Mouse (Mus musculus): ENCODE data around the gene Spon2.
A peak's percentile ranks its signal among the peaks of the same experiment; 100 is the strongest.

Spon2 gene

DNA sequence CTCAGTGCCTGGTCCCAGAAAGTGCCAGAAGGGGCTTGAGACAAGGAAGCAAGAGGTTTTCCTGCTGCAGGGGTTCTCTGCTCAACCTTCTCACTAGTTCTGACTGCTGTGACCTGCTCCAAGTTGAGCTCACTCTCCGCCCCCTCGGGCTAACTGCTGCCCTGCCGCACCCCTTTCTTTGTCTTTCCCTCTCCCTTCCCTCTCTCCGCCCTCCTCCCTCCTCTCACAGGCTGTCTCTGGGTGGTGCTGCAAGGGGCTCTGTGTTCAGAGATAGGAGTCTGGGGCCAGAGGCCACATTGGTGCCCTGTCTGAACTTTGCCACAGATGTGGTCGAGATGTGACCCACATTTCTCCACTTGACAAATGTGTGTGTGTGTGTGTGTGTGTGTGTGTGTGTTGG lies at the start of gene Spon2:
Gene Spon2, minus strand, starts transcription at position 375 of the 400 bp plus-strand sequence.
- peak; percentile 44 for DNase-seq (ENCODE audit: low spot score)

DNA sequence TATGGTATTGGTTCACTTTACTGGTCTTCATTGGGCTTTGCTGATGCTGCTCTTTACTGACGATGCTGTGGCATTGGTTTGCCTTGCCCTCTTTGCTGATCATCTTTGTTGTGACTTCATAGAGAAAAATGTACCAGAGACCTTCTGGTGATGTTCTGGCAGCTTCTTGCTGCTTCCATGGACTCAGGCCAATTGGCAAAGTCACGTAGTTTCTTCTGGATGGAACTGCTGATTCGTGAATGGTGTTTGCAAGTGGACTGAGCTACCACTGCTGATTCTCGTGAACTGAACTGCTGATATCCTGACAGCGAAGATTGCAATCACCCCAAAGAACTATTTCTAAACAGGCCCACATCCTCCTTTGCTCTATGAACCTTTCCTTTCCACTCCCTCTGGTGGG lies 36.2 kb upstream of the Spon2 start:
- DNase-seq (ENCODE audit: low spot score) = no peak

DNA sequence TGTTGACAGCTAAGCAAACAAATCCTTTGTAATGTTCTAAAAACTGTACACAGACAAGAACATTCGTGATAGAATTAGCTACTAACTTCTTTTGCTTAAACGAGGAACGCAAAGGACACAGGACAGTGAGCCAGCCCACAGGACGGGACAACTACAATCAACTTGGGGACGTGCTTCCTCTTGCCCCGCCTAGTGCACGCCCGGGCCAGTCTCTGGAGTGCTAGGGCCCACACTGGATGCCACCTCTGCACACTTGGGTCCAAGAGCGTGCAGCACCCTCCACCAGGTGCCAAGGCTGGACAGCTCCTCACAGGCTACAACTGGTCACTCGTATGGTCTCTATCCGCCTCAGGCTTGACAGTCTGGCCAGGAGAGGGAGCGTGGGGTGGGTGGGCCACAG lies 29.9 kb upstream of the Spon2 start:
- DNase-seq (ENCODE audit: low spot score) = no peak

DNA sequence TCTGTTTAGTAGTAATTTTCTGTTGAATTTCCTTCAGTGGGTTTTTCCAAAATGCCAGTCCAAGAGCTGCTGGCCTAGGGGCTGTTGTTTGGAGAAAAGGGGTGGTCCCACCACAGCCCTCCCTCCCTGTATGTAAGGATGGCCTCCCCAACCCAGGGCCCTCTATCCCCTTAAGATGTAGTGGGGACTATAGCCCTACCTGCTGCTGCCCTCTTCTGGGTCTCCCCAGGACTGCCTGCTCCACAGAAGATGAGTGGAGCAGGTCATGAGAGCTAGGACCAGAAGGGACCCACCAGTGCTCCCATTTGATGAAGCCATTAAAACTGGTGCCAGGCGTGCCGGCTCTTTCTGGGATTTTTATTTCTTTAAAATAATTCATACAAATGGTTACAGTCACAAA lies 29.1 kb upstream of the Spon2 start:
- no peak for DNase-seq (ENCODE audit: low spot score)

DNA sequence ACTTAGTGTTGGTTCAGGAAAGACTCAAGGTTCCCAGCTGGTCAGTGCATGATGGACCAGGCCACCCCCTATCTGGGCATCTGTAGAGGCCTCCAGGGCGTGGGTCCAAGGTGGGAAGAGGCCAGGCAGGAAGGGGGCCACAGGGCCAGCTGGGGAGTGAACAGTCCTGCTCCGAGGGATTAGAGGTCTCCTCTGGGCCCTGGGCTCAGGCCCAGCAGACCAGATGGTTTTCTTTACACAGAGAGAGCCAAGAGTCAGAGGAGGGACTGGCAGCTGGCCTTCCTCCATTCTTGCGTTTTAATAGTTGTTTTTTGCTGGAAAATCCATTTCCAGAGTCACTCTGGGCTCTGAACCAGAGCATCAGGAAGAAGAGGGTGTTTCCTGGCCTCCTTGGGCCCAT lies 27.4 kb upstream of the Spon2 start:
- no peak for DNase-seq (ENCODE audit: low spot score)

DNA sequence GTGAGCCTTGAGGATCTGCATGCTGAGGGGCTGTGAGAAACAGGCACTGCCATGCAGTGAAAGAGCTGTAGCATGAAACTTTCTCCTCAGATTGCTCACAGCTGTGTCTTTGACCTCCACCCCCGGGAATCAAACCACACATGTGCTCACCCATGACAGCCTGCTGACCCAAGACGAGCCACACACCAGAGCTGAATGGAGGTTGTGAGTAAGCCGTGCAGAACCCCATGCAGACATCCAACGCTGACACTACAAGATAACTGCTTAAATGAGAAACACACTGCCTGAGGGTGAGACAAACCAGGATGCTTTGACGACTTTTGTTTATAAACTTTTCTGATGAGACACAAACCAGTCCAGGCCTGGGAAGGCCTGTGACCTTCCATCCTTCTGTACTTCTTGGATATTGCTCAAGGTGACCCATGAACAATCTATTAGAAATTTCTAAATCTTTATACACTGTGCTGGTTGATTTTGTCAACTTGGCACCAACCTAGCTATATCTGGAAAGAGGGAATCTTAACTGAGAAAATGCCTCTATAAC lies 26.2 kb upstream of the Spon2 start:
- no peak for DNase-seq (ENCODE audit: low spot score)

DNA sequence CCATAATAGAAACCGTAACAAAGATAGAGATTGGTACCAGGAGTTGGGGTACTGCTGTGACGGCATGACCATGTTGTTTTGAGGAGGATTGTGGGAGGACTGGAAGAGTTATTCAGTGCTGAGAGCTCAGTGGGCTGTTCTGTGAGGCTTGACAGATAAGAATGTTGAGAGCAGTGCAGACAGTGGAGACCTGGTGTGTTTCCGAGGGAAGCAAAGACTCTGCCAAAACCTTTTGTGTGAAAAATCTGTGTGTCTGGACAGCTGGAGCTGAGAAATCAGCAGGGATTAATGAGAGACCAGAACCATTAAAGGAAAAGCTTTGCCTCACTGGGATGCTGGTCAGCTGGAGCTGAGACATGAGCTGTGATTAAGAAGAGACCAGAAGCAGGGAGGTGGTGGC lies 21.7 kb upstream of the Spon2 start:
- DNase-seq (ENCODE audit: low spot score) = no peak

DNA sequence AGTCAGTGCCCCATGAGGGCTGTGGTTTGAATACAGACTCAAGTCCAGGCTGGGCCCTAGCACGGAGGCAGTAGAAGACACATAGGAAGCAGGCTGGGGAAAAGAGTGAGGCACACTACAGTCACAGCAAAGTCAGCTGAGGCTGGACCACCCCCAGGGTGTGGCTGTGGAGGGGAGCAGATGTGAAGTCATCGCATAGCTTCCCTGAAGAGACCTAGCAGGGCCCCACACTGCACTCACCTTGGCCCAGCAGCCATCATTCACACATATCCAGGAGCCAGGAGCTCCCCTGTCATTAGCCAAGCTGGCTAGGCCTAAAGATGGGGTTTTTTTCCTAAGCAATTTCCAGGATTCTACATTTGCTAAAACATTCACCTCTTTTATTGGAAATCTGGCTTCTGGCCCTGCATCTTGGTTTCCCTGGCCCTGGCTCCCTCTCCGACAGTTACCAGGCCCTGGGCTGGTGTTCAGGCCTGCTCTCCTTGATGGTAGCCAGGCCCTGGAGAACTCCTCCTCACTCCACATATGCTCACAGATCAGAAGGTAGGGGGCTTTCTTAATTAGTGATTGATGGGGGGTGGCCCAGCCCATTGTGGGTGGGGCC lies 21.0 kb upstream of the Spon2 start:
- no peak for DNase-seq (ENCODE audit: low spot score)

DNA sequence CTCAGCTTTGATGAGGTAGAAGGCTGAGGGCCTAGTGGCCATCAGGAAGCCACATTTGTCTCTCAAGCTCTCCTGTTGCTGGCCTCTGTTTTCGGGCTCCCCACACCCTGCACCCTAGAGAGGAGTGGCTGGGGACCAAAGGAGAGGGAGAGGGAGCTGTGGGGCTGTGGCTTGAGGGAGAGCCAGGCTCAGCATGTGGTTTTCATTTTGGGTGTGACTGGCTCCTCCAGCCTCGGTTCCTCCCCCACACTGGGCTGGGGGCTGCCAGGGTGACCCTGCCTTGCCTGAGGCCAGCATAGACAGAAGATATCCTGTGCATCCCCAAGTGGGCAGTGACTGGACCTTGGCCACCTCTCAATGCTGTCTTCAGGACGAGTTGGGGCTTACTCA lies 20.0 kb upstream of the Spon2 start:
- no peak for DNase-seq (ENCODE audit: low spot score)

DNA sequence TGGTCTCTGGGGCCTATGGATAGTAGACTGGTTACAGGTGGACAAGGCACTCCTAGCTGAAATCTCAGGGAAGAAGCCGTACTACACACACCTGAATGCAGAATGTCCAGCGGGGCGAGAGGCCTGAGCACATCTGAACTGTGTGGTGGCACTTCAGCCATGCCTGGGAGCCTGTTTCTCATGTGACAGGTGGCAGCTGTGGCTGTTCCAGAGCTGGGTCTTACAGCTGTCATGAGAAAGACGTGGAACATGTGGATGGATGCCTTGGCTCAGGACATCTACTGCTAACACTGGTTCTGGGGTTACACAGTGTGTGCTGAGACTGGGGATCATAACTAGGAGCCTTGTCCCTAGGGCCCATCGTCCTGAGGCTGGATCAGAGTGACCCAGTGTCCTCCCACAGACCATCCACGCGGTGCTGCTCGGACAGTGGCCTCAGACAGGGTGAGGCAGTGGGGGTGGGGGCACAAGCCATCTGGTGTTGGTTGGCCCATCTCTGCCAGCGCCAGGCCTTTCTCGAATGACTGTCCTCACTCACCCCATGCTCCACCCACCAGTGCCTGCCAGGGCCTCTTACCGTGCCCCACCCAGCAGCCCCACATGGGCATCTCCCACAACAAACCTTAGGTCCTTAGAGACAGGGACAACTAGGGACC lies 19.5 kb upstream of the Spon2 start:
- DNase-seq (ENCODE audit: low spot score) = no peak

DNA sequence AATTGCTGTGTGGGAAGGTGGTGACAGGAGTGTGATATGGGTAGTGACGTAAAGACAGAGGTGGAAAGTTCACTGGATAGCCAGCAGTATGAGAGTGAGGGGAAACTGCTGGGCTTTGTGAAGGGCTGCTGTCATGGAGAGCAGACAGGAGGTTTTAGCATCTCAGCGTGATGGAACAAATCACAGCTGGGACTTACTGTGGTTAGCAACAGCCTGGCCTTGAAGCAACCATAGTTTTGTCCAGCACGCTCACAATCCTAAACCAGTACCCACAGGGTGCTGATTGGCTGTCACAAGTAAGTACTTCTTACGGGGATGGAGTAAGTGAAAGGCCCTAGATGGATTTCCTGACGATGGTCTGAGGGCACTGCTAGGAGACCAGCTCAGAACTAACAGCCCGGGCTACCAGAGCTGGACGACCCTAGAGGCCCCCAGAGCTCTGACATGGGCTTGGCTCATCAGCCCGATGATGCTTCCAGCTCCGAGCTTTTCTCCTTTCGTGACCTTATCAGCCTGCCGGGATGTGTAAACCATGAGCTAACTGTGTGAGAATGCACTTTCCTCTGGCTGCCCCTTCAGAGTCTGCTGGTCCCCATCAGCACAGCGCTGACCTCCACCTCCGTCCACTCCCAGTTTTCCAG lies 16.3 kb upstream of the Spon2 start:
- DNase-seq (ENCODE audit: low spot score) = no peak

DNA sequence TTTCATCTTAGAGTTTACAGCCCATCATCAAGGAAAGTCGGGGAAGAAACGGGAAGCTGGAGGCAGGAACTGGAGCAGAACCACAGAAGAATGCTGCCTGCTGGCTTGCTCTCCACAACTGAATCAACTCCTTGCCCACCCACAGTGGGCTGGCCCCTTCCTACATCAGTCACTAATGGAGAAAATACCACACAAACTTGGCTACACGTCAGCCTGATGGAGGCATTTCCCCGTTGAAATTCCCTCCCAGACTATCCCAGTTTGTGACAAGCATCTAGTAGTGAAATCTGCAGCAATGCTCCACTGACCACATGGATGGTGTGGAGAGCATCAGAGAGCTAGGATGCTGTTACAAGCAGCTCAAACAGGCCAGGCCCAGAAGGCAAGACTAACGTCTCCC lies 14.5 kb upstream of the Spon2 start:
- DNase-seq (ENCODE audit: low spot score) = no peak

DNA sequence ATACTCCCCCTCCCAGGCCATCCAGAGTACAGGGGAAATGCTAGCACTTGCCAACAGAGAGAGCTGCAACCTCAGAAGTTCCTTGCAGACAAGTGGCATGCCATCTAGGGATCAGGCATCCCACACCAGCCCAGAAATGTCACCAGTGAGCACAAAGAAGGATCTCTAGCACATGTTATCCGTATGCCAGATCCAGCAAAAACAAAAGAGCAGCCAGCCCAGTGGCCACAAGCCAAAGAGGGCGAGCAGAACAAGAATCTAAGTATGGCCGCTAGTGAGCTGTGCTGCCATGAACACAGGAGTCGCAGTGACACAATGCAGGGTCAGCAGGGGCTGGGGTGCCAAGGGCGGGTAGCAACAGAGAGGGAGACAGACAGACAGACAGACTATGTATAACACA lies 12.0 kb upstream of the Spon2 start:
- no peak for DNase-seq (ENCODE audit: low spot score)

DNA sequence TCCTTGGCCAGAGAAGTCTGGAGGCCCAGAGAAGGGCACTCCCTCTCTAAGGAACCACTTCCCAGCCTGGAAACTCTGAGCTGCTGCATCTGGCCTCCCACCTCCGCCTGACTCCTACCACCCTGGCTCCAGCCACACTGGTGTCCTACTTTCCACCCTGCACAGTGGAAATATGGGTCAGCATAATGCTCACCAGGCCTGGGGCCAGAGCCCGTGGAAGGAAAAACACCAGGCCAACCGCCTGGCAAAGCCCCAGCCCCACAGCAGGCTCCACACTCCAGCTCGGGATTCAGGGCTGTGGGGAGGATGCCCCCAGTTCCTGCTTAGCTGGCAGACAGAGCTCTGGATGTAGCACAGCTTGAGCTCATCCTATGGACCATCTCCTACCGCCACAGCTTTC lies 10.2 kb upstream of the Spon2 start:
- no peak for DNase-seq (ENCODE audit: low spot score)

DNA sequence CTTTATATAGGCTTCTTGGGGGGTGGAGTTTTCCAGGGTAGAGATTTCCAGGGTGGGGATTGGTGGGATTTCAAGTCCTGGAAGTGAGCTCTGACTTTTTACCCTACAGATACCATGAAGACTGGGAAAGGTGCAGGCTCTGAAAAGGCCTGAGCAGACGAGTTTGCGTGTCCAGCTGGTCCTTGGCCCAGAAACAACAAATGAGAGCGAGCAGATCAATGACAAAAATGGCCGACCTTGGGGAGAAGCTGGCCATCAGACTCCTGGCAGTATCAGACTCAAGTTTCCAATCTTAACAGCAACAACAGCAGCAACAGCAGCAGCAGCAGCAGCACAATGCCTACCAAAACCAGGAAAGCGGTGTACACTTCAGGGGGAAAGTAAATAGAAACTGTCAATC lies 7.4 kb upstream of the Spon2 start:
- DNase-seq (ENCODE audit: low spot score) = no peak

DNA sequence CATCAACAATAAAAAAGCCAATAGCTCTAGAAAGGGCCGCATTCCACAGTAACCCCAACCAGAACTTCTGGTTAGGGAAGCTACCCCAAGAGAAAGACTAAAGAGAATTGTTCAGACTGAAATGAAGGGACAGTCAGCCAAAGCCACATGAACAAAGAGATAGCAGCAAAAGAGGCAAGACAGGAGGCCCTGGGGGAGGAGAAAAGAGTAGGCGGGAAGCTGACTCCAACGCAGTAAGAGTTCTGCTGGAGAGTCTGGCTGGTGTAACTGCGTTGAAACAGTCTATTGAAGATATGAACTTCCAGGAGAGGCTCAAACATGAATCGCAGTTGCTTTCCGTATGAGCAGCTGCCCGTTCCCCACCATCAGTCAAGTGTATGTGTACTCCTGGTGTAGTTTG lies 6.2 kb upstream of the Spon2 start:
- no peak for DNase-seq (ENCODE audit: low spot score)

DNA sequence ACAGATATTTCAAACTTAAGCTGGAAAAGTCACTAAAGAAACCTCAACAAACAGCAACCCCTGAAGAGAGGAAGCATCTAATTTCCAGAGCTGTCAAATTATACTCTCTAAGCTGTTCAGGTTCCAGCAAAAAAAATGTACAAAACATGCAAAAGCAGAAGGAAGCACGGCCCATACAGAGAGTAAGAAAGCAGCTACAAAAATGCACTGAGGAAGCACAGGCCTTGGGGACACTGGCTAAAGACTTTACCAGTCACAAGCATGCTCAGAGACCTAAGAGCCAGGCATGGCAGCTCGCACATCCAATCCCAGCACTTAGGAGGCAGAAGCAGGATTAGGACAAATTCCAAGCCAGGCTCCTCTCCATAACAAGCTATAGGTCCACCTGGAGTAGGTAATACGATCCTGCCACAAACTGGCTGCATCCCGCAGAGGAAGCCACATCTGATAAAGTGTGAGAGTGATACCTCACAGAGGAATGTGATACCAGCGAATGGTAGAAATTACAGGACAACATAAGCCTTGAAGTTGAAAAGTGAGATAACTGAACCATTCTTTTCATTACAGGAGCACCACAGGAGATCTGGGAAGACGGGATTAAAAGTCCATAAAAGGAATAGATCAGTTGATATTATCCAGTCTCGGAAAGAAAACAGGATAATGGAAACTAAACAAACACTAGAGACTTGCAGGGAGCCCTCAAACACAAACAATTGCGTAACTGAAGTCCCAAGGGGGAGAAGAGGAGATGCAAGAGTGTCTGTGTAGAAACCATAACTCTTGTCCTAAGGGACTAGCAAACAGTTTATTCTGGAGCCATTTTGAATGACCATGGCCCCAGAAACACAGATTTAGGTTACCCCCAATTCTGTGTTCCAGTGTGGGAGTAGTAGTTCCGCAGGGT lies 4.8 kb upstream of the Spon2 start:
- DNase-seq (ENCODE audit: low spot score) = peak; percentile 26

DNA sequence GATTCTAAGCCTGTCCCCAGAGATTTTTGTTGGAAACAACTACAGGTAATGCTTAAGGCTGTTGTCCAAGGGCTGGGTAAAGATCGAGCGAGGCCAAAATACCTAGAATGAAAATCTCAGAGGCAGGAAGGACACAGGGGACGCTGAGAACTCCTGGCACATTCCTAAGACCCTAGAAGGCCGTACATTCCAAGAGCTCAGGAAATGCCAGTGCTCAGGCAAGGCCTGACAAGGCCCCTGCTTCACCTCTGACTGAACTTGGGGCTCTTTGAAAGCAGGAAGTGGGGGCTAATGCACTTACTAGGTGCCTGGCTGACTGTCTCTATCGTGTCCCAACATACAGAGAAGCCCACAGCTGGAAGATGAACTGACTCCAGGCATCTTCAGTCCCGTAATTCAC lies 4.1 kb upstream of the Spon2 start:
- peak; percentile 44 for DNase-seq (ENCODE audit: low spot score)

DNA sequence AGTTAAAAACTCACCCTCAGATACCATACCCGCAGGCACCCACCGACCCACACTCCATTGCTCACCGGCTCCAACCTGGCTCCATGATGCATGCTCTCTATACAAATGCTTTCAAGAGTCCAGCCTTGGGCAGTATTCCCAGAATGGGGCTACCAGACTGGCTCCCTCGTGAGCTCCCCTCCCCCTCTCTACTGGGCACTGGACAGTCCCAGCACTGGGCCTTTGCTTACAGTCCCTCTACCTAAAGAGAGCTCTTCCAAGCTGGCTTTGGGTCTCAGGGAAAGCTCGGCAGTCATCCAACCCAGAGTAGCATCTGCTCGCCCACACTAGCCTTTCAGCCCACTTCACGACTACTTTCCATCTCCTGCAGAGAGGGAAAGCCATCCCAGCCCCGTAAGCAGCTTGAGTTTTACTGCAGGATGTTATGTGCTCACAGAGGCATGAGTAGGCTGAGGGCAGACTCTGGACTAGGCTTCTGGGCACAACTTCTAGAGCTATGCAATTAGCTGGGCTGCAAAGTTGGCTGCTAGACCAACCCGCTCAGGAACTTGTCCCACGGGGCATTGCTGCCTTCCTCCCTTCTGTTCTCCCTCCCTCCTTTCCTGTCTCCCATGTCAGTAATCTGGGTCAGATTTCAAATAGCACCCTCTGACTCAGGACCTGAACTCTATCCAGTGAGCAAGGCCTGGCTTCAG lies 2.2 kb upstream of the Spon2 start:
- no peak for DNase-seq (ENCODE audit: low spot score)

DNA sequence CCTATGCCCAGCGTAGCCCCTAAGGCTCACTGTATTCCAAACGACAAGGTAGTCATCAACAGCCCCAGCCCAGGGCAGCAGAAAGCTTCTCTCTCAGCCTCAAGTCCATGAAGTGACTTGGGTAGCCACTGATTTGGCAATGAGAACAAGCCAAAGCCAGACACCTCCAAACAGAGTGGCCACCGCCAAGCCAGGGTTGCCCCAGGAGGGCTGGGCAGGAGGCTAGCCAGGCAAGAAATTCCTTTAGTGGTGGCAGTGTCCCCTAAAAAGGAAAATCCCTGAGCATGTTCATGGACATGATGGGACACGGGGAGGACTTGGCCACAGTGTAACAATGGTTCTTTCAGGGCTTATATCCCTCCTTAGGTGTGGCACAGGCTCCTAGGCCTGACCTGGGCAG lies 1.6 kb upstream of the Spon2 start:
- DNase-seq (ENCODE audit: low spot score) = no peak

DNA sequence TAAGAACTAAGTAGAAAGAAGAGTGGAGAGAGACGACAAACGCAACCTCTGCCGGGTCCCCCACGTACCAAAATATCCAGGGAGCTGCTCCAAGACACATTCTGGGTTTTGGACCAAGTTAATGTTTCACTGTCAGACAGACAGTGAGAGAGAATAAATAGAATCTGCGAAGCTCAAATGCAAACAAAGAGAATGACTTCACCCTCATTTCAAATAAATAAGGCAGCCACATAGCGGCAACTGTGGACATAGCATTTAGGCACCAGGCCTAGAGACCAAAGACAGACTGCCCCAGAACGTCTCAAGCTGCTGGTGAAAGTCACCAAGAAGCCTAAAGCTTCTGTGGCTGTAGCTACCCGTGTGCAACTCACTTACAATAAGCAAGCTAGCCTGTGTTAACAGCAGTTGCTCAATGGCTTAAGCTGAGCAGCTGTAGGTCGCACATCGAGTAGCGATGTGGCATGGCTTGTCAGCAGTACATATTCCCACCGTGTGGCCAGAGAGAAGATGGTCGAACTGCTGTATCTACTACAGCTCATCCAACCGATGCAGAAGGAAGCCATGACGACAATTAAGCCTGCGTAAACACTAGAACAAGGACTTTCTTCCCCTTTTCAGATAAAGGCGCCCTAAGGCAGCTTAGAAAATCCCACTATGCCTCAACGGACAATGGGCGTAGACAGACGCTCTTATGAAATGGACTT lies 643 bp upstream of the Spon2 start:
- DNase-seq (ENCODE audit: low spot score) = no peak
